Mouse (Mus musculus) adrenal gland, adult (tissue): Measurements from ENCODE around the gene Basp1.

Source experiments
- DNase-seq, 2 experiments: peaks; one replicate each; pipeline ENCODE4 v3.0.0; 2022 to 2023; ENCODE audit warnings: low spot score in 1 of 2; ENCODE audit not compliant: inconsistent age in 2 of 2

Basp1 gene

DNA sequence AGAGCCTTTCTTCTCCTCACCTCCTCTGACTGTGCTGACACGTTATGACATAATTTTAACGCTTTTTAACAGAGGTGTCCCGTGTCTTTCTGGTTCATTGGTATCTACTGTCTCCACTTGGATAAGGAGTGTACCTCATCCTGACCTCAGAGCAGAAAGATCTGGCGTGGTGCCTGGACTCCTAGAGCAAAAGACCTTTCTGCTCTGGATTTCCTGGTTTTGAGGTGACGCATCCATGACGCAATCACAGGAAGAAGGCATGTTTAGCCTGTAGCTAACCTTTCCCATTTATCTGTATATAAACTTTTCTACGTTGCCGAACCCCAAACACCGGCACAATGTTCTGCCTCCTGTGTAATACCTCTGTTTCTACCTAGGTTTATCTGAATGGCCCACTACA is 6.7 kb upstream of the Basp1 start:
- DNase-seq: peak in 1 of 2 experiments; percentile 34

DNA sequence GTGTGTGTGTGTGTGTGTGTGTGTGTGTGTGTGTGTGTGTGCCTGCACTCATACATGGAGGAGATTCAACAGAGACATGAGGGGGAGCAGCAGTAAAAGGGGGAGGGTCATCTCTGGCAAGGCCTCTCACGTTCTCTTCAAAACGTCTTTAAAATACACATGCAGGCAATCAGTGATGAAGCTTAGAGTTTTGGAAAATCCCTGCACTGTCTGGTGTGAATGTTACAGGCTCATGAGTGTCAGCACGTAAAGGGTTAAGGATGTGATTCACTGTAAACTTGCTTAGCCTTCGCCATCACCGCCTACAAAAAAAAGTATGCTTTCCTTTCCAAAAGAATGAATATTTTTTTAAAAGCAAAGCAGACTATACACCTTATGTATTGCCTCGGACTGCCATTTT is 2.8 kb upstream of the Basp1 start:
- no peak for DNase-seq

GRCm38 (mm10) chr15:25415958-25416357 is 2.4 kb upstream of the Basp1 start:
- no peak for DNase-seq

GRCm38 (mm10) chr15:25414747-25415119 is 1.2 kb upstream of the Basp1 start:
- peak; percentile 74 to 93 for DNase-seq

- no peak for DNase-seq
Observed at GRCm38 (mm10) chr15:25414011-25414746, 615 bp upstream of the Basp1 start.

GRCm38 (mm10) chr15:25412761-25413261 is 753 bp downstream of the Basp1 start:
- DNase-seq: peak in 1 of 2 experiments; percentile 32

DNA sequence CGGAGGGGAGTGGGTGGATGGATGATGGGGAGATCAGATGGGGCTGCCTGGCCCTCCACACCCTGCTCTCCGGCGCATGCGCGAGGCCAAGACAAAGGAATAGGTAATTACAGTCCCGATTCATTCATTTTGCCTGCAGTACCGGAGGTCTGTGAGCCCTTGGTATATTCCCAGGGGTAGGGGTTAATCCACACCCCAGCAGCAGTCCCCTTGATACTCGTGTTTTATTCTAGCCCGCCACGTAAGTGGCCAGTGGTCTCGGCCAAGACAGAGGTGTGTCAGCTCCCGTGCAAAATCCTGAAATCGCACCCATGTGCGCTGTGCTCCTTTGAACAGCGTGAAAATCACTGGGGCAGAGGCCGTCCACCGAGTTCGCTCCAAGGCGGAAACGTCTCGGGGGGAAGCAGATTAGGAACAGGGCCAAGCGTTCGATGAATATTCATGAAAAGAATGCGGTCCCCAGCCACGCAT is 1.4 kb downstream of the Basp1 start:
- peak; percentile 21 to 62 for DNase-seq

GRCm38 (mm10) chr15:25411461-25411860 is 2.1 kb downstream of the Basp1 start:
- no peak for DNase-seq

- no peak for DNase-seq
Observed at GRCm38 (mm10) chr15:25405926-25406325, 7.6 kb downstream of the Basp1 start.

DNA sequence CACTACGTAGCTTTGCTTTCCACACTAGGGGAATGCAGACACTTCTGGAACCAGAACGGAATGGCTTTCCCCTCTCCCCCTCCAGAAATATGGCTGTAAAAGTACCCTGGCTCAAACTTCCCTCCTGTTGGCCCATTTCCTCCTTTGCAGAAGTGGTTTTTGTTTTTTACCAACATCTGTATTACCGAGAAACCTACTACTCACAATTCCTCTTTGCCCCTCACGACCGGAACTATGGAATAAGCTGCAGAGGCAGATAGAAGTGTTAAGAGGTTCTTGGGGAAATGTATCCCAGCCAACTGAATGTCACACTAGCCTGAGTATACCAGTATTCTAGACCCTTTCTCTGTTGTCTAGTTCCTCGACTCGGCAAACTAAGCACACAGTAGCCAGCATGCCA is 9.7 kb downstream of the Basp1 start:
- no peak for DNase-seq

GRCm38 (mm10) chr15:25402001-25402400 is 11.6 kb downstream of the Basp1 start:
- DNase-seq: no peak

GRCm38 (mm10) chr15:25400276-25400675 is 13.3 kb downstream of the Basp1 start:
- no peak for DNase-seq

DNA sequence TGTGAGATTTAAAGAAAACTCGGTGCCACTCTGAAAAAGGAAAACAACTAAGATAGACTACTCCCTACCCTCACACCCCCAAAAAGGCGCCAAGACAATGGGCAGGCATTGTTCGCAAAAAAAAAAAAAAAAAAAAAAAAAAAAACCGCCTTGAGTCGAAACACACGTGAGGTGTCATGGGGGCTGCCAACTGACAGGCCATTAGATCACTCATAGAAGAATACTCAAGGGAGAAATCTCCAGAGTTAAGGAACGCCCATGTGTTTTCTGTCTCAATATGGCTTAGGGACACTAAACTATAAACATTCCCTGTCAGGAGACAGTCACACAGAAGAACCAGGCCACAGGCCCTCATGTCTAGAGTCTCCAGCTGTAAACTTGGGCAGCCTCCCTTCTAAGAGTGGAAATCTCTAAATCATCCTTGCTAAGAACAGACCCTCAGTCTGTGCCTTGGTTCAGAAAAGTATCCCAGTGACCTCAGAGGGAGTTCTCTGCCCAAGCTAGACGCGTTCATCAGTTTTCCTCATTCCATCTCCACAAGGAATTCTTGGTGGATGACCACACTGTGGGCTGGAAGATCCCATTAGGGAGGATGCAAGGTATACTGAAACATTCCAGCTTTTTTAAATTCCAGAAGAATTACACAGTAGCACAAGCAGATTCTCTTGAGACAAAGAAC is 17.5 kb downstream of the Basp1 start:
- DNase-seq: no peak

DNA sequence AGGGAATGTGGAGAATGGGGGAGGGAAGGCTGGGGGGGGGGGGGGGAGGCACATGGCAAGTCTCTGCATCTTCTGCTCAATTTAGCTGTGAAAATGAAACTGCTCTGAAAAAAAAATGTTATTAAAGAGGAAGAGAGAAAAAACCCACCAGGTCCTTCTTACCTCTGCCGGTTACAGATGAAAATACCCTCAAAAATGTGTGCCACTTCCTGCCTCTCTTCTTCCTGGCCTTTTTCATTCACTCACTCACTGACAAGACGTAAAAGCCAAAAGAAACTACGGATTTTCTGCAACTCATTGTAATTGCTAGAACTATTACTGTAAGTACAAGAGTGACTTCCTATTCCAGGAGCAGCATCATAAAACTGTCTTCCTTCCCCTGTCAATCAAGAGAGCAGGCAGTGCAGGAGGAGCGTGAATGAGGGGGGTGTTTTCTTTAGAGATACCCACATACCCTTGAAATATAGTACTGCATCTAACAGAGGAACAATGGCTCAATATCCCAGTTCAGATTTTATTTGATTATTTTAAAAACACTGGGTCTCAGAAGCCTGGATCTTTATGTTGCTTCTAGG is 21.0 kb downstream of the Basp1 start:
- no peak for DNase-seq

DNA sequence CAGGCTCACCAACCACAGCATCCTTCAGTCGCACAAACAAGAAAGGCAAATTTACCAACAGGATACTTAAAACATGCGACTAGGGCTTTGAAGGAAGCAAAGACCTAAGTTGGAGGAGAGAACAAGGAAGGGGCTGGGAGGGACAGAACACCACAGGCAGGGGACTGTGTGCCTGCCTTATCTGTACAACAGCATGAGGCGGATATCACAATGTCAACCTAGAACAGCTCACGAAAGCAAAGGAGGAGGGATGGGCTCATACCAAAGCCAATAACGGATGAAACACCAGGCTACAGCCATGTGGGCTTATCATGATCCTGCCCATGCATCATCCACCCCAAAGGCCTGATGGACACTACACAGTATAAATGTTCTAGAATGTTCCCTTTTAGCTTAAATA is 22.4 kb downstream of the Basp1 start:
- no peak for DNase-seq

GRCm38 (mm10) chr15:25387572-25387971 is 26.0 kb downstream of the Basp1 start:
- no peak for DNase-seq

DNA sequence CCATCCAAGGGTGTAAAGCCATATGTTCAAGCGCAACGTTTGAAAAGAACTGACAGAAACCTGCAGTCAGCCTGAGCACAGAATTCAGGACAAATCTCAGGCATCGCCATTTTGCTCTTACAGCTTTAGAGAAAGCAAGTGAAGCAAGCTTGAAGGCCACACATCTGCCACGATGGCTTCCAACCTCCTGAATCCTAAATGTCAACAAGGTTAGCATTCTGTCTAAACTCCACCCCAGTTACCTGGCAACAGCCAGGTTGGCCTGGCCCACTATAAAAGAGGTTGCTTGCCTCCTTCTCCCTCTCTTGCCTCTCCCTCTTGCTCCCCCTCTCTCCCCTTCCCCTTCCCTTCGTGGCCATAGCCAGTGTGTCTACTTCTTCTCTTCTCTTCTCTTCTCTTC is 33.5 kb downstream of the Basp1 start:
- no peak for DNase-seq

DNA sequence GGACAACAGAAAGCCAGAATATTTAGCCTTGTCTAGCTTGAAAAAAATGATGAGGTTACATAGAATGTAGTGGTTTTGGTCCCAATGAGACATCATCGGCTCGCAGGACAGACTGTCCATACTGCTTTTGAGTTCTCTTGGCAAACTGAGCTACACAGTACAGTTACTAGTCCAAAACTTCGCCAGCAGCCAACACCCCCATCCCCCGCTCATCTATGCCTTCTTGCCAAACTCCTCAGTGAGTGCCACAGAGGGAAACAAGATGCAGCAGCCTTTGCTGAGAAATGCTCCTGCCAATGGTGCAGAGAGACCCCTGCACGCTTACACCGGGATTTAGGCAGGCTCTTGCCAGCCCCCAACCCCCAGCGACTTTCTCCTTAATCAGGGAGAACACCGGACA is 34.9 kb downstream of the Basp1 start:
- DNase-seq: no peak

- DNase-seq: no peak
Observed at GRCm38 (mm10) chr15:25376914-25377313, 36.6 kb downstream of the Basp1 start.

DNA sequence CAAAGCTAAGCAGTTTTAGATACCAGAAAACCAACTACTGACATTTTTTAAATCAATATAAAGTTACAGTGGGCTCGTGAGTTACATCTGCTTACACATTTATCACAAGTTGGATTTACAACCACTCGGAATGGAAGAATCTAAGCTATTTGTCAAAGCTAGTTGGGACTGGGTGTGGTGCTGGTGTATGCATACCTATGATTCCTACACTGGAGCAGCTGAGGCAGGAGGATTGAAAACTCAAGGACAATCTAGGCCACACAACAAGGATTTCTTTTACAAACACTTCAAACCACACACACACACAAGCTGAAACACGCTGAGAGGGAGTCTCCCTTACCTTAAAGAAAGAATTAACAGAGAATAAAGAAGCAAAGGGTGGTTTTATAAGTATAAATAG is 40.1 kb downstream of the Basp1 start:
- DNase-seq: no peak

- DNase-seq: no peak
Observed at GRCm38 (mm10) chr15:25369522-25369921, 44.0 kb downstream of the Basp1 start.

DNA sequence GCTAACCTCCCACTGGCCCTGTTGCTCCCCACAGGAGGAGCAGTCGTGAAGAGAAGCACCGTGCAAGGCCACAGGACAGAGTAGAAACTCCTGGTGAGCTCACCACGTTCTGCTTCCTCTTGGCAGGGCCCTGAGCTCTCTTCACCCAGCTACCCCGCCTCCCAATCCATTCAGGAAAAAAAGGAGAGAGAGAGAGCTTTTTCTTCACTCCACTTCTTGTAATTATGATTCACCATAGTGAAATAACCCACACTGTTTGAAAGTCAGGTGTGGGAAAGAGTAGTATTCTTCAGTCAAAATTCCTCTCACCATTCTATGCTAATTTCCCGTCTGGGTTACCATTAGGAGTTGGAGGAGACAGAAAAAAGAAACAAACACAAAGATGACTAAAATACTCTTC is 48.1 kb downstream of the Basp1 start:
- DNase-seq: no peak
